Mouse (Mus musculus) right cerebral cortex, postnatal 4 days (tissue): ENCODE measurements around the gene Gm20388.

Experiments
- DNase-seq: peaks from one replicate; pipeline ENCODE4 v3.0.0-alpha.2; 2022

Gene Gm20388

DNA sequence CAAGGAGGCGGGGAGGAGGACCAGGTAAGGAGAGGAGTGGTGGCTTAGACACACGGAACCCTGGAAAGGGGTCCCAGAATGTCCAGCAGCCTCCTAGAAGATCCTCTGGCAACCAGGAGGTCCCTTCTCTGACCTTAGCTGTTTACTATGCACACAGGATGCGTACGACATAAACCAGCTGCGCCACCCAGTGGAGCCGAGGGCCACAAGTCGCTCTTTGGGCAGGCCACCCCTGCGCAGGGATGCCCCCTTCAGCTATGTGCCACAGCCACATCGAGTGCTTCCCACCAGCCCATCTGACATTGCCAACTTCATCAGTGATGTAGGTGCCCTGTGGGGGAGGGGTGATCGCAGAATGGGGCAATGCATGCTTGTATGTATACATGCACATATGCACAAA is 2954.8 kb downstream of the Gm20388 start:
- DNase-seq = peak; percentile 22

DNA sequence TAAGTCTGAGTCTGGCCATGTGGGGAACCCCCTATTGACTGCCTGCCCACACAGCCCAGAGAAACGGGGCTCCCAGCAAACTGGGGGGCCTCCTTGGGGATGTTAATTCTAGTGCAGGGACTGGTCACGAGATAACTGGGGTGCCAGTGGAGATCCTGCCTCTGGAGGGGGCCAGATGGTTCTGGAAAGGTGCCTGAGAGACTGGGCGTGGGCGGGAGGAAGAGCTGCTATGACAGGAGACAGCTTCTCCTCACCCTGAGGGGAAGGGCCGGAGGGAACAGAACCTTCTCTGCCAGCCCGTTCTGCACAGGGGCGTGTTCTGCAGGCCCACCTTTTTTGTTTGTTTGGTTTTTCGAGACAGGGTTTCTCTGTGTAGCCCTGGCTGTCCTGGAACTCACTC is 2955.6 kb downstream of the Gm20388 start:
- DNase-seq = no peak

GRCm38 (mm10) chr8:122867982-122868381 is 2957.3 kb downstream of the Gm20388 start:
- DNase-seq = no peak

- no peak for DNase-seq
These were observed 2959.8 kb downstream of the Gm20388 start for GRCm38 (mm10) chr8:122870377-122870863.

- no peak for DNase-seq
These were observed 2961.0 kb downstream of the Gm20388 start for GRCm38 (mm10) chr8:122871663-122872062.

GRCm38 (mm10) chr8:122873171-122873570 is 2962.5 kb downstream of the Gm20388 start:
- no peak for DNase-seq

DNA sequence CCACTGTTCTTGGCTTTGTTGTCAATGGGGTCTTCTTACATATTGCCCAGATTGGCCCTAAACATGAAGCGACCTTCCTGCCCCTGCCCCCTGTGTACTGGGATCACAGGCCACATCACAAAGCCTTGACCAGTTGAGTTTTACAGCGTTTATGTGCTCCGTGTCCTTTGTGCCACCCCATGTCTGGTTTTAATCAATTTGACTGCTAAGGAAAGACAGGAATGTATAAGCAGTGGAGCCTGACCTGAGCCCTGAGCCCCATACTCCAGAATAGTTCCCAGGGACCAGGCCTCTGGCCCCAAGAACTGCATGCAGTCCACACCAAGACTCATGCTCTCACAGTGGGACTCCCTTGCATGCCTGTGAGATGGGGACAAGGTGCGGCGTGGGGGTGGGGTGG is 2964.5 kb downstream of the Gm20388 start:
- no peak for DNase-seq

GRCm38 (mm10) chr8:122878231-122878630 is 2967.6 kb downstream of the Gm20388 start:
- no peak for DNase-seq

GRCm38 (mm10) chr8:122880302-122880701 is 2969.7 kb downstream of the Gm20388 start:
- no peak for DNase-seq

DNA sequence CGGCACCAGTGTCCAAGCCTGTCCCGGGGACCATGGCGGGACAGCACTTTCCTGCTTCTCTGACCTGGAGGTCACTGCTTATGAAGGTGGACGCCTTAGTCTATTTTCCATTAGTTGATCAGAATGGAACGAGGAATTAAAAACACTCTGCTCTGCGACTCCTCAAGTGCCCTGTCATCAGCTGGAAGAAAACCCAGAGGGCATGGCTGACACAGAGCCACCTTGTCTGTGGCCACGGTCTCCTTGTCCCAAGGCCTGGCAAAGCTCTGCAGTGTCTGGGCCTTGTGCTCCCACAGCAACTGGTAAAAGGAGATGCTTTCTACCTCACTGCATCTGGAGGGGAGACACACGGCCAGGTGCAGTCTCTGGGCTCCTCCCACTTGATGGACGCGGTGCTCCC is 2973.0 kb downstream of the Gm20388 start:
- DNase-seq = no peak

DNA sequence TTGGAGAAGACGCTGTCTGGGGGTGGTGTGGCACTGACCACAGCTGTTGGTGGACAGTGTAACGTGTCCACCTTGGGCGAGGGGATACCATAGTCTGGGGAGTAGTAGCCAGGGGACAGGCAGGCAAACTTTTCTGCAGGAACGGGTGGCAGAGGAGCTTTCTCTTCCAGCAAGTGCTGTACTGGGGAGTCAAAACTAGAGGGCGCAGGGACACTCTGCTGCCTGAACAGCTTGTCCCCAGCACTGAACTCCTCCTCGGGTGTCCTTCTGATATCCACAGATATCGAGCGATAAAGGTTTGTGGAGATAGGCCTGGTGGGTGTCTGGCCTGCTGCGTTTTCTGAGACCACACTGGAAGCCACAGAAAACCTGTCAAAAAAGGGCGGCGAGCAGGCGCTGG is 2980.8 kb downstream of the Gm20388 start:
- DNase-seq = no peak

- DNase-seq = no peak
These were observed 2982.8 kb downstream of the Gm20388 start for GRCm38 (mm10) chr8:122893451-122893850.

- DNase-seq = no peak
These were observed 2985.7 kb downstream of the Gm20388 start for GRCm38 (mm10) chr8:122896317-122896716.

GRCm38 (mm10) chr8:122897200-122897599 is 2986.6 kb downstream of the Gm20388 start:
- no peak for DNase-seq

DNA sequence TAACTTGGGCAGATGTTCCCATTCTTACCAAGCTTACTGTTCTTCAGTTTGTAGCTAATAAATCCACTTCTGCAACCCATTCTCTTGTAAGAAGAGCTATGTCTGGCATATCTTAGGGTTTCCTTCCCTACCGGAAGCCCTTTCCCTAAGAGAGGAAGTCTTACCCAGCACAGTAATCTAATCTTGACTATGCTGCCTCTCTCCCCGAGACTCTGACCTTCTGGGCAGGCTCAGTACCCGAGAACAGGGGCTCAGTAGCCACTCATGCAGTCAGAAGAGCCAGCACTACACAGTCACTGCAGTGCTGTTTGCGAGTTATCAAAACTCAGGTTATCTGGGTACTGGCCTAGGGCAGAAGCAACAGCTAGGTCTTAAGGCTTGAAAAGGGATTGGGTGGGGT is 2987.4 kb downstream of the Gm20388 start:
- DNase-seq = no peak

DNA sequence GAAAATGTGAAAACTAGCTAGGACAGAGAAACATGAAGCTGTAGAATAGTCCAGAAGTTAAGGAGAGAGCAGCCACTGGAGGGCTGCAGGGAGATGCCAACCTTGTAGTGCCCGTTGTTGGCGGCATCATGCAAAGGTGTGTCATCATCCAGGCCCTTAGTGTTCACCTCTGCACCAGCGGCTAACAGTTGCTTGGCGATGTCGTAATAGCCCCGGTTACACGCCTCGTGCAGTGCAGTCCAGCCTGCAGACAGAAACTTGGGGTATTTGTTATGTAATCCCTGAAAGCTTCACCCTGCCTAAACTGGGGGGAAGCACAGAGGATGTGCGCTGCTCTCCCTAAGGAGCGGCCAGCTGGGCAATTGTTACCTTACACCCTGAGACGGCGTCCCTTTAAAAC is 2987.8 kb downstream of the Gm20388 start:
- DNase-seq = no peak

- no peak for DNase-seq
These were observed 2988.4 kb downstream of the Gm20388 start for GRCm38 (mm10) chr8:122899085-122899484.

DNA sequence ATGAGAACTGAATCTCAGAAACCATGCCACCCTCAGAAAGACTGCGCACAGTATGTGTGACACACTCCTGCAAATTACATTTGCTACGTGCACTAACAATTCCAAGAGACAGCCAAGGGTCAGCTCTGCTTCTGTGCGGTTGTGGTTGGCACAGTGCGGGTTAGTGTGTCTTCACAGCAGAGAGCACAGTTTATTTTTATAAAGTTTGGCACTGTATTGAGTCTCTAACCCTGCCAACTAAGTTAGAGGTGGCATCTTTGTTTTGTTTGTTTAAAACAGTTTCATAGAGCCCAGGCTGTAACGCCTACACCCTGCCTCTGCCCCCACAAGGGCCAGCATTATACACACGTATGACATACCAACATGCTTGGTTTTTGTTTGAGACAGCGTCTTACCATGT is 2990.8 kb downstream of the Gm20388 start:
- DNase-seq = no peak

GRCm38 (mm10) chr8:122901892-122902515 is 2991.4 kb downstream of the Gm20388 start:
- no peak for DNase-seq

- no peak for DNase-seq
These were observed 2991.9 kb downstream of the Gm20388 start for GRCm38 (mm10) chr8:122902581-122902980.

- DNase-seq = no peak
These were observed 2992.4 kb downstream of the Gm20388 start for GRCm38 (mm10) chr8:122903002-122903401.

DNA sequence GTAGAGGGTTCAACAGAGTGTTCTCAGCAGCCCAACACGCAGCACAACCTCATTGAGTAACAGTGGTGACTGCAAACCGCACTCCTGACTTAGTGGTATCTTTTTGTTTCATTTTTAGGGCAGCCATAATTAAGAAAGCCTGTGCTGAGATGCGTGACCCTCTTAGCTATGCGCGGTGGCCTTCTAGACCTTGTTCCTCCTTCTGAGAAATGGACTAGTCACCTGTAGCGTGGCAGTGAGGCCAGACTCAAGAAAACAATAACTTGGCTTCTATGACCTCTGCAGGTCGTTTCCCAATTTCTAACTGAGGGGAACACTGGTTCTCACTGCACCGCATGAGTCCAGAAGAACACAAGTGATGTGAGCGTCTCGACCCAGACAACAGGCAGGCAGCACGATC is 2993.9 kb downstream of the Gm20388 start:
- no peak for DNase-seq

DNA sequence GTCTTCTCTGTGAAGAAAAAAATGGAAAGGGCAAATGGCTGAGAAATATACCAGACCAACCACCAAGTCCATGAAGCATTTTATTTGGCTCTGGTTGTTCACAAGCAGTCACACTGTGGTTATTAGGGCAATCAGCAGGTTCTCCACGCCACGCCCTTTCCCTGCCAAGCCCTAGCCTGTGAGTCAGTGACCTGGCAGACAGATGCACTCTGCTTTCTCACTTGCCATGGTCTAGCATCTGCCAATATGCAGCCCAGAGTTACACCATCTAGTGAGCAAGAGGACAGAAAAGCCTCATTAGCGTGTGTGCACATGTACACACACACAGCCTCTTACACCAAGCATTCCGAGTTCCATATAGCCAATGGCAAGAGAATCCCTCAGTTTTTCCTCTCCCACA is 2994.7 kb downstream of the Gm20388 start:
- DNase-seq = no peak

- peak; percentile 77 for DNase-seq
These were observed 2995.9 kb downstream of the Gm20388 start for GRCm38 (mm10) chr8:122906463-122907021.

DNA sequence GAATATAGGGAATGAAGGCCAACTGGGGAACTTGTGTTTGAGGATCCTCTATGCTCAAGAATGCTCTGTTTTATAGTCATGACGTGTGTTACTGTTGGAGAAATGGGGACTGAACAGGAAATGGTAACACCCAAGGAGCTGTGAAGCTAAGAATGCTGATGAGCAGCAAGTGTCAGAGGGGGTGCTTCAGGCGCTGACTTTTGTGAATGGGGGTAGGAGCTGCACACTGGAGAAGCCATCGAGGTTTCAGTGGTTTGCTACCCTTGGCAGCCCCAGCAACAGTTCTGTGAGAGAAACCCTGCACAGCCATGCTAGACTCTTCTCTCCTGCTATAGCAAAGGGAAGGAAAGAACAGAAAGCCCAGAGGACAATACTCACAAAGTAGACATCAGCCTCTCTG is 3001.5 kb downstream of the Gm20388 start:
- no peak for DNase-seq
